Mouse (Mus musculus) thymus, adult 2 months (tissue): ENCODE data around the gene Dnah3.

Source experiments
- CTCF ChIP-seq: fragments of 200-500 bp; IDR thresholded peaks from 2 replicates; pipeline ENCODE4 v1.5.1; 2012; ENCODE audit warnings: mild to moderate bottlenecking, control low read depth, low read length, moderate library complexity, borderline replicate concordance; ENCODE audit not compliant: control insufficient read depth, poor library complexity, insufficient read depth; ENCODE audit errors: extremely low read depth
- POLR2A ChIP-seq: fragments of 200-500 bp; IDR thresholded peaks from 2 replicates; pipeline ENCODE4 v1.6.1; 2012; ENCODE audit warnings: mild to moderate bottlenecking, low read length, control low read depth, moderate library complexity; ENCODE audit not compliant: control insufficient read depth, poor library complexity, insufficient read depth; ENCODE audit errors: extremely low read depth

GRCm38 (mm10) chr7:119920457-119920856, 174.6 kb downstream of the Dnah3 start:
- TF ChIP-seq CTCF (no peak), POLR2A (no peak)
